Comparison of ENCODE assay signal across 31 mouse cellular contexts in genomic region chr17:31995784-31996183, GRCm38 (mm10). TPM values are rescaled to one million over a fixed set of nuclear protein-coding genes. Genes with fewer than 3 reads are reported as not detected.
A peak's percentile ranks its signal among the peaks of the same experiment; 100 is the strongest.
DNase-seq lines count a peak whose midpoint lies in the region; ATAC-seq and TF ChIP-seq lines count a peak whose summit lies in the region.
"Had no signal": no experiment of that assay in that cellular context is flagged by ENCODE, and none has a peak within 500 bp of the region (broad histone marks: within the 10 kb centered on the region; RNA-seq: fewer than 3 reads in every experiment).

No protein-coding gene starts in this region.

- 26% methylated on average over 2 of the region's 2 CpGs for WGBS in intestine, postnatal 0 days
- 6% methylated on average over 2 of the region's 2 CpGs for WGBS in liver, embryonic 14.5 days (ENCODE audit: insufficient replicate concordance)
- WGBS in thymus, adult 2 months: 75% methylated on average over 2 of the region's 2 CpGs

- TF ChIP-seq EP300 in liver, embryonic 14.5 days (IDR thresholded peaks at IDR 0.05; ENCODE audit: low read depth): peak; percentile 48; the same call in 1 of the 2 replicates

- H3K27me3 ChIP-seq in intestine, postnatal 0 days (replicated peaks; ENCODE audit: control insufficient read depth, insufficient read depth, low read length): no peaks in the 10 kb centered on the region
- H3K27me3 ChIP-seq in liver, embryonic 14.5 days (ENCODE audit: control insufficient read depth, insufficient read depth, low read length): no peaks in the 10 kb centered on the region
- H3K27me3 ChIP-seq in thymus, adult 2 months (ENCODE audit: control insufficient read depth, insufficient read depth, low read length): no peaks in the 10 kb centered on the region
- H3K27me3 ChIP-seq: forebrain, embryonic 13.5 days; heart, embryonic 15.5 days; hindbrain, embryonic 12.5 days; kidney, embryonic 15.5 days; stomach, embryonic 15.5 days had no signal

- ATAC-seq in intestine, postnatal 0 days: peak; percentile 79
- ATAC-seq in liver, embryonic 14.5 days (ENCODE audit: insufficient read depth): peak; percentile 59; the same call in 1 of the 2 replicates
- ATAC-seq in megakaryocyte progenitor cell, adult 5-6 weeks (replicated peaks; ENCODE audit: poor library complexity): 0 out of 2 replicates have a peak, but pooled peaks have one; percentile 23
- ATAC-seq: activated CD4-positive, CD25-positive, alpha-beta regulatory T cell, adult 4 months; forebrain, embryonic 13.5 days; hindbrain, postnatal 0 days had no signal

- DNase-seq in liver, embryonic 14.5 days (ENCODE audit: low read depth in 3 of 3, low spot score in 3 of 3): peak in 2 of 3 experiments; percentile 20 to 24
- DNase-seq in ovary, postnatal 14 days (ENCODE audit: low spot score): no peak
- DNase-seq in thymus, adult 2 months: no peak
- no peak for DNase-seq in cerebellum, postnatal 14 days
- DNase-seq: adrenal gland, adult 8-10 months; B cell, adult 2 months; cerebellum, adult 18-20 months; cerebellum, postnatal 25 days; gastrocnemius, postnatal 14 days; heart, adult 11 months; kidney, adult 11 months; kidney, postnatal 25 days; left cerebral cortex, postnatal 4 days; lung, embryonic 14.5 days; midbrain, embryonic 14.5 days; retina, postnatal 1 day; right cerebral cortex, postnatal 14 days; thymus, postnatal 25 days had no signal

- H3K9me3 ChIP-seq in intestine, postnatal 0 days (ENCODE audit: control insufficient read depth): no peaks in the 10 kb centered on the region
- H3K9me3 ChIP-seq in liver, embryonic 14.5 days (ENCODE audit: control insufficient read depth, low read length): no peaks in the 10 kb centered on the region
- H3K9me3 ChIP-seq: forebrain, embryonic 13.5 days; heart, embryonic 10.5 days; heart, embryonic 15.5 days; hindbrain, embryonic 12.5 days; kidney, embryonic 15.5 days; stomach, embryonic 15.5 days had no signal

- no peak for TF ChIP-seq CTCF in bone marrow macrophage, adult 2 months (IDR thresholded peaks at IDR 0.05; ENCODE audit: low read depth, low read length)
- TF ChIP-seq CTCF in intestine, postnatal 0 days (IDR thresholded peaks at IDR 0.05; ENCODE audit: low read depth): no peak
- no peak for TF ChIP-seq CTCF in liver, embryonic 14.5 days (IDR thresholded peaks at IDR 0.05; ENCODE audit: low read depth)
- TF ChIP-seq CTCF in thymus, adult 2 months (IDR thresholded peaks at IDR 0.05; ENCODE audit: borderline replicate concordance, control insufficient read depth, extremely low read depth, insufficient read depth, low read length, poor library complexity): no peak

- no peak overlapping the region for H3K4me3 ChIP-seq in bone marrow macrophage, adult 2 months (ENCODE audit: insufficient read depth, low read length)
- no peak overlapping the region for H3K4me3 ChIP-seq in intestine, postnatal 0 days (ENCODE audit: low read depth, low read length)
- no peak overlapping the region for H3K4me3 ChIP-seq in liver, embryonic 14.5 days (ENCODE audit: insufficient read depth in 1 of 2, low read depth in 2 of 2, low read length in 2 of 2)
- no peak overlapping the region for H3K4me3 ChIP-seq in thymus, adult 2 months (ENCODE audit: control insufficient read depth, insufficient read depth, low read length)
- H3K4me3 ChIP-seq: forebrain, embryonic 13.5 days; heart, embryonic 10.5 days; heart, embryonic 15.5 days; hindbrain, embryonic 12.5 days; kidney, embryonic 15.5 days; layer of hippocampus, adult 2 months; stomach, embryonic 15.5 days had no signal

- peak overlapping the region; percentile 71 for H3K27ac ChIP-seq in bone marrow macrophage, adult 2 months (ENCODE audit: insufficient read depth, low read depth, low read length)
- H3K27ac ChIP-seq in intestine, postnatal 0 days (ENCODE audit: low read depth, low read length): peak overlapping the region; percentile 35; the same call in 1 of the 2 replicates
- no peak overlapping the region for H3K27ac ChIP-seq in liver, embryonic 14.5 days
- no peak overlapping the region for H3K27ac ChIP-seq in thymus, adult 2 months (ENCODE audit: control insufficient read depth, insufficient read depth, low read length)
- H3K27ac ChIP-seq: forebrain, embryonic 13.5 days; heart, embryonic 10.5 days; heart, embryonic 15.5 days; hindbrain, embryonic 12.5 days; hindbrain, postnatal 0 days; kidney, embryonic 15.5 days; layer of hippocampus, adult 2 months; stomach, embryonic 15.5 days had no signal

- no peak for TF ChIP-seq POLR2A in bone marrow macrophage, adult 2 months (IDR thresholded peaks at IDR 0.05; ENCODE audit: borderline replicate concordance, low read depth, low read length)
- TF ChIP-seq POLR2A in thymus, adult 2 months (IDR thresholded peaks at IDR 0.05; ENCODE audit: control insufficient read depth, extremely low read depth, insufficient read depth, low read length, poor library complexity): no peak

- no peak overlapping the region for H3K4me2 ChIP-seq in intestine, postnatal 0 days (replicated peaks; ENCODE audit: low read depth)
- no peak overlapping the region for H3K4me2 ChIP-seq in liver, embryonic 14.5 days (ENCODE audit: low read depth)
- H3K4me2 ChIP-seq: forebrain, embryonic 13.5 days; heart, embryonic 15.5 days; hindbrain, embryonic 12.5 days; kidney, embryonic 15.5 days; lung, embryonic 14.5 days; stomach, embryonic 15.5 days had no signal

- H3K4me1 ChIP-seq in bone marrow macrophage, adult 2 months (ENCODE audit: control insufficient read depth, insufficient read depth, low read length): peaks cover 33% of the 10 kb centered on the region
- no peaks in the 10 kb centered on the region for H3K4me1 ChIP-seq in intestine, postnatal 0 days (replicated peaks; ENCODE audit: control insufficient read depth, insufficient read depth, low read length)
- H3K4me1 ChIP-seq in liver, embryonic 14.5 days (replicated peaks; ENCODE audit: control insufficient read depth in 2 of 2, insufficient read depth in 2 of 2, low read length in 1 of 2): peaks cover 0 to 22% of the 10 kb centered on the region in 2 experiments; a peak in 2 of 4 replicates
- H3K4me1 ChIP-seq in thymus, adult 2 months (replicated peaks; ENCODE audit: control insufficient read depth, insufficient read depth, low read length): no peaks in the 10 kb centered on the region
- H3K4me1 ChIP-seq: forebrain, embryonic 13.5 days; heart, embryonic 15.5 days; hindbrain, embryonic 12.5 days; kidney, embryonic 15.5 days; stomach, embryonic 15.5 days had no signal

- H3K9ac ChIP-seq in intestine, postnatal 0 days (ENCODE audit: low read depth, low read length): no peak overlapping the region
- no peak overlapping the region for H3K9ac ChIP-seq in liver, embryonic 14.5 days (replicated peaks)
- H3K9ac ChIP-seq: forebrain, embryonic 13.5 days; heart, embryonic 15.5 days; hindbrain, embryonic 12.5 days; kidney, embryonic 15.5 days; lung, embryonic 14.5 days; stomach, embryonic 15.5 days had no signal

- H3K36me3 ChIP-seq in intestine, postnatal 0 days (ENCODE audit: control insufficient read depth, insufficient read depth): no peaks in the 10 kb centered on the region
- no peaks in the 10 kb centered on the region for H3K36me3 ChIP-seq in liver, embryonic 14.5 days (replicated peaks; ENCODE audit: control insufficient read depth, insufficient read depth, low read depth)
- no peaks in the 10 kb centered on the region for H3K36me3 ChIP-seq in thymus, adult 2 months (ENCODE audit: control insufficient read depth, insufficient read depth, low read length)
- H3K36me3 ChIP-seq: heart, embryonic 10.5 days; heart, embryonic 15.5 days; hindbrain, embryonic 12.5 days; kidney, embryonic 15.5 days; stomach, embryonic 15.5 days had no signal

RNA-seq across cellular contexts. Expression of gene Rrp1b, which starts 40.1 kb away (rescaled TPM):
- 9.6 and 11.2 TPM in 2 replicates for polyA plus RNA-seq in bone marrow macrophage, adult 2 months (2012; ENCODE audit: insufficient read depth, insufficient read length, missing spikeins)
- 11.6 and 14.5 TPM in 2 replicates for polyA plus RNA-seq in intestine, postnatal 0 days (2015; fragmentation: Nextera tagmentation; extraction: Ambion mirVana)
- 5.2 and 9.1 TPM in 2 replicates for polyA plus RNA-seq in liver, embryonic 14.5 days (2012; rRNA removed)
- polyA plus RNA-seq in liver, embryonic 14.5 days (2014; fragmentation: Nextera tagmentation; extraction: Ambion mirVana): 17.7 and 22.1 TPM in 2 replicates
- total RNA-seq in megakaryocyte progenitor cell, adult 5-6 weeks (2015): 41.9 and 48.6 TPM in 2 replicates
- total RNA-seq in megakaryocyte progenitor cell, adult 5-6 weeks (2017): 57.7 and 61.9 TPM in 2 replicates
- polyA plus RNA-seq in thymus, adult 2 months (2012; rRNA removed): 15.8 and 17.2 TPM in 2 replicates

RNA-seq across cellular contexts. Expression of gene Hsf2bp, which starts 40.4 kb away (rescaled TPM):
- 0.55 TPM in 1 of 2 replicates, not detected in the other for polyA plus RNA-seq in bone marrow macrophage, adult 2 months (2012; ENCODE audit: insufficient read depth, insufficient read length, missing spikeins)
- polyA plus RNA-seq in intestine, postnatal 0 days (2015; fragmentation: Nextera tagmentation; extraction: Ambion mirVana): 4.1 and 5.3 TPM in 2 replicates
- polyA plus RNA-seq in liver, embryonic 14.5 days (2012; rRNA removed): 0.07 and 0.23 TPM in 2 replicates
- 0.10 and 0.28 TPM in 2 replicates for polyA plus RNA-seq in liver, embryonic 14.5 days (2014; fragmentation: Nextera tagmentation; extraction: Ambion mirVana)
- 0.05 TPM in 1 of 2 replicates, not detected in the other for total RNA-seq in megakaryocyte progenitor cell, adult 5-6 weeks (2015)
- not detected in 2 replicates for total RNA-seq in megakaryocyte progenitor cell, adult 5-6 weeks (2017)
- polyA plus RNA-seq in thymus, adult 2 months (2012; rRNA removed): 0.32 and 0.54 TPM in 2 replicates
- total RNA-seq: monocyte, adult 5-6 weeks had no signal

Comparison
In these comparisons a context has a peak if more than half of its experiments do, and no peak if none do; other contexts are left out.
1. H3K27ac ChIP-seq: peak in bone marrow macrophage, adult 2 months (single experiment) and intestine, postnatal 0 days (single experiment); none in liver, embryonic 14.5 days (single experiment) and thymus, adult 2 months (single experiment).
2. ATAC-seq: peak in every context shown above with its lines; median percentile 79 in intestine, postnatal 0 days; 59 in liver, embryonic 14.5 days; 23 in megakaryocyte progenitor cell, adult 5-6 weeks.
3. DNase-seq: peak in liver, embryonic 14.5 days (2 of 3); none in ovary, postnatal 14 days (single experiment), thymus, adult 2 months (single experiment) and cerebellum, postnatal 14 days (0 of 2).